Mouse (Mus musculus) large intestine, adult 2 months (tissue): ENCODE results near the gene Itga1. TPM values are rescaled to one million over a fixed set of nuclear protein-coding genes. Genes with fewer than 3 reads are reported as not detected.
A peak's percentile ranks its signal among the peaks of the same experiment; 100 is the strongest.

ENCODE experiments used
- DNase-seq: peaks from one replicate; pipeline ENCODE4 v3.0.0-alpha.2; 2012; ENCODE audit warnings: low read depth, low spot score
- WGBS: fragments of 180-500 bp; shearing (Covaris S2); methylation state at CpG from one replicate; pipeline ENCODE4 v1.1.7; 2018; 5-methylcytosine and 5-hydroxymethylcytosine counted together
- polyA plus RNA-seq: library from polyadenylated mRNA; depleted of rRNA; stranded (reverse); fragments of >200 nt; gene quantifications from 2 replicates; pipeline ENCODE4 v1.2.3, GENCODE M21; 2012

Itga1 gene
- polyA plus RNA-seq, 1 experiment = 3.6 TPM

DNA sequence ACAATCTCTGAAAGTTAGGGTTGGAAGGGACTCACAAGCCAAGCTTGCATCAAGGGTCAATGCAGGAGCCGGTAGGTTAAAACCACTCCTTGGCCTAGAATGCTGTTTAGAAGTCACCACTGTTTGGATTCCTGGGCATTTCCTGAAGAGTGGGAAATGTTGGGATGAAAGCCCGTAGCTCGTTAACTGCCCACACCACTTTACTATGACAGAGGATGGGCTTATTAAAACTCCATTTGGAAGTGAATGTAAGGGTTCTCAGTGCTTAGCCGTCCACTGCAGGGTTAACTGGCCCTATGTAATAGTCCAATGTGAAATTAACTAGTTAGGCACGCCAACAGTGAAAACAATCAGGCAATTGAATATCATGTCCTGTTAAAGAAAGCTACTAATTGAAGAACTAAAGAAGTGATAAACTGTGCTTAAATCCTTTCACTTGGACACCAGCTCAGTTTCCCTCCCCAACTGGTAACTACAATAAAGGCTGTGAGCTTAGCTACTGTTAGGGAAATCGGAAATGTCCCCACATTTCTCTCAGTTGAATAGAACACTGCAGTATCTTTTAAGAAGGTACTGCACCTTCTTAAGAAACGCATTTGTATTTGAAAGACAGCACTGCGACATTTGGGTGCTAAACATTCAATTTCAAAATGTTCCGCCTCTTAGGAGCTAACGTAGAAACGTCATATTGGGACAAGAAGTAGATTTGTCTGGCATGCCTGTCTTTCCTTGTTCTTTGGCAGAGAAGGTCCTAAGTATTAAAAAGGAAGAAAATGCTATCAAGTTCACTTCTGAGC, 1.2 kb downstream of the Itga1 start:
- DNase-seq = no peak
- WGBS = 14% methylated on average over 11 of the region's 11 CpGs

DNA sequence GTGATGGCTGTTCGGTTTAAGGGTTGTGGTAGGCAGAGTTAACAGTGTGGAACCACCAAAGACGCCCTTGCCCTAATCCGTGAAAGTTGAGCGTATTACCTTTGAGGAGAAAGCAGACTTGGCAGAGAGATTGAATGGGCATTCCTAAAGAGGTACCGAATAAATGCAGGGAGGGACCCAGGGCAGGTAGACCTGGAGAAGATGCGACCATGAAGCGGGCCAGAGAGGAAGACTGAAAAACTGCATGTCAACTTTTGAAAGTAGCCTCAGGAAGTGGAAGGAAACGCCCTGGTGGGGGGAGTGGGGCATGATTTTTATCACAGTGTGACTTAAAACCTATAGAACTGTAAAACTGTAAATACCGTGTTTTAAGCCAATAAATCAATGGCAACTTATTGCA, 2.4 kb downstream of the Itga1 start:
- WGBS = 77% methylated on average over 9 of the region's 9 CpGs
- DNase-seq = no peak

DNA sequence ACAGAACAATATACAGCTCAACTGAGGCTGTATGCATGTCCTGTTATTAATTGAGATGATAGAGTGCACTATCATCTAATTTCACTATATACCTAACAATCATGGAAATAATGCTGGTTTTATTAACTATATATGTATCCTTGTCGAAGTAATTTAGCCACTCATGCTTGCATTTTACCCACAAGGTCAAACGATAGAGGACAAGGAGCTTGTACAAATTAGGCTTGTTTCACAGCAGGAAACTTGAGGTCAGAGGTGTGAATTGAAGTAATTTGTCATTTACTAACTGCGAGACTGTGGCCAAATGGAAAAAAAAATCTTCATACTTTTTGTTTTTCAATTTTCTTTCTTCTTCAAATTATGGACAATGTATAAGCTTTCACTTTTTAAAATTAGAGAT, 3.5 kb downstream of the Itga1 start:
- 83% methylated on average over 3 of the region's 3 CpGs for WGBS
- no peak for DNase-seq

DNA sequence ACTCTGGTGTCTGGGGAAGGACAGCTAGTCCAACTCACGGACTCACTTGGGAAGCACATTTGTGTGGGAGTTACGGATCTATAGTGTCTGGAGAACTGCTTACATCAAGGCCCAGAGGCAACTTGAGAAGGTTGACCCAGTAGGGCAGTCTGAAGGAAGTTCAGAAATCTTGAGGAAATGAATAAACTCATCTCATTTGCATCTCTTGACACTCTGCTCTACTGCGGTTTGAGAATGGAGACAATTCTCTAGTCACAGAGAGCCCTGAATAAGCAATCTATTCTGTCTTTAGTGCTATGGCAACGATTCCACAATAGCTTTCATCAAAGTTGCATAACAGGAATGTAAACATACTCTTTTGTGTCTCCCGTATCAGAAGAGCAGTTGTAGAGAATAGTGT, 4.8 kb downstream of the Itga1 start:
- no peak for DNase-seq
- WGBS = 39% methylated on average over 5 of the region's 5 CpGs

DNA sequence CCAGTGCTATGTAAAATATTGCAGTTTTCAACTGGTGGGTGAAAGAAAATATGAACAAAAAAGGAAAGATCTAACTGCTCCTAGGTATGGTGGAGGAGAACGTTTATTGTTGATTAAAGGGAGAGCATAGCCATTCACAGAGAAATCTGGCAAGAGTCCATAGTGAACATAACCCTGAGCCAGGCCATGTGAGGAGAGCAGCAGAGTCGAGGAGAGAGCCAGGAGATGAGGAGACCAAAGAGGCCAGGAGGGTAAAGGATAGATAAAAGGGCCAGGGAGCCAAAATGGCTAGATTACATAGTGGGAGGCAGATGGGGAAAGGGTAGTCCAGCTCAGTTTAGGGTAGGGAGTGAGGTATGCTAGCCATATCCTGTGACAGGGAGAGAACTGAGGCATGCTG, 5.5 kb downstream of the Itga1 start:
- 7% methylated on average over 2 of the region's 2 CpGs for WGBS
- no peak for DNase-seq

DNA sequence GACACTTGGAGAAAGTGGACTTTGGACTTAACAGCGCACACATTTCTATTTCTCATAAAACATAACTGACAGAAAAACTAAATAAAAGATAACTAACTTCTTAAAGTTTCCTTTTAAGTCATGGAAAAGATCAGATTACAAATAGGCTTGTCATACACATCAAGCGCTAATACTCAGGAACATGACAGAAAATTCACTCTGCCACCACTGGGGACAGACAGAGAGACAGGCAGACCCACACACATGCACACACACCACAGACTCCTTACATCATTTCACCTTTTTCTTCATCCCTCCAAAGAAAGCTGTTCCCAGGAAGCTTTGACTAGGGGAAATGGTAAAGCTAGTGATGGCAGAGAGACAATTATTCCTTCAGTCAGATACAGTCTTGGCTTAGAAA, 6.4 kb downstream of the Itga1 start:
- DNase-seq = no peak
- WGBS = 38% methylated on average over 2 of the region's 2 CpGs

DNA sequence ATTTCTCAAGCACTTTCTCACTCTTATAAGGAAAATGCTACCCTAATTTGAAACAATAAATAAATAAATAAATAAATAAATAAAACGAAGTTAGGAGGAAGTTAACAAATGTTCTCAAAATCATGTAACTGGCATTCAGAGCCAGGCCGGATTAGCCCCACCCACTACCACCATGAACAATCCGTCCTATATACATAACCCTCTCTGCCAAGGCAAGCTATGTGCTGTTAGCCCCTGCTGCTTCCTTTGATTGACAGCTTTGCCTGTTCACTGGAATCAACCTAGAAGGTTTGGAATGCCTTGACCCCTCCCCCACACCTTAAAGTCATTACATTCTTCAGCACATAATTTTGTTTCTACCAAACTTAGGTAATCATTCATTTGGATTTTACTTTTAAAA, 10.3 kb downstream of the Itga1 start:
- 60% methylated on average over 3 of the region's 3 CpGs for WGBS
- no peak for DNase-seq

DNA sequence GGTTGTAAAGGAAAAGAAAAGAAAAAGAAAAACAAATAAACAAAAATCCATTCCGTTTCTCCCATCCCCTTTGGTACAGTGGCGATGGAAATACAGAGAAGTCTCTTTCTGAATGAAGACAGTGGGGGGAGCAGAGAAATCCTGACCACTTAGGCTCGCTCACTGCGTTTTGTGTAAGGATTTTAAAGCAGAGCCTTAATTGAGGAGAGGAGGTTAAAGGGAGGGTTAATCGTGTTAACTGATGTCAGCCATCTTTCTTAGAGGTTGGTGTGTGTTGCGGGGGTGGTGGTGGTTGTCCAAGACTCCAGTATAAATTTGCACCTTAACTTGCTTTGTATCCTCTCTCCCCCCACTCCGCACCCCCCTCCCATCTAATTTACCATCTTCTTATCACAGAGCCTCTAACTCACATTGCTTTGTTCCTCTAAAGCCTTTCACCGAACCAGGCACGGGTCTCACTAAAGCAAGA, 10.8 kb downstream of the Itga1 start:
- WGBS = 52% methylated on average over 9 of the region's 9 CpGs

DNA sequence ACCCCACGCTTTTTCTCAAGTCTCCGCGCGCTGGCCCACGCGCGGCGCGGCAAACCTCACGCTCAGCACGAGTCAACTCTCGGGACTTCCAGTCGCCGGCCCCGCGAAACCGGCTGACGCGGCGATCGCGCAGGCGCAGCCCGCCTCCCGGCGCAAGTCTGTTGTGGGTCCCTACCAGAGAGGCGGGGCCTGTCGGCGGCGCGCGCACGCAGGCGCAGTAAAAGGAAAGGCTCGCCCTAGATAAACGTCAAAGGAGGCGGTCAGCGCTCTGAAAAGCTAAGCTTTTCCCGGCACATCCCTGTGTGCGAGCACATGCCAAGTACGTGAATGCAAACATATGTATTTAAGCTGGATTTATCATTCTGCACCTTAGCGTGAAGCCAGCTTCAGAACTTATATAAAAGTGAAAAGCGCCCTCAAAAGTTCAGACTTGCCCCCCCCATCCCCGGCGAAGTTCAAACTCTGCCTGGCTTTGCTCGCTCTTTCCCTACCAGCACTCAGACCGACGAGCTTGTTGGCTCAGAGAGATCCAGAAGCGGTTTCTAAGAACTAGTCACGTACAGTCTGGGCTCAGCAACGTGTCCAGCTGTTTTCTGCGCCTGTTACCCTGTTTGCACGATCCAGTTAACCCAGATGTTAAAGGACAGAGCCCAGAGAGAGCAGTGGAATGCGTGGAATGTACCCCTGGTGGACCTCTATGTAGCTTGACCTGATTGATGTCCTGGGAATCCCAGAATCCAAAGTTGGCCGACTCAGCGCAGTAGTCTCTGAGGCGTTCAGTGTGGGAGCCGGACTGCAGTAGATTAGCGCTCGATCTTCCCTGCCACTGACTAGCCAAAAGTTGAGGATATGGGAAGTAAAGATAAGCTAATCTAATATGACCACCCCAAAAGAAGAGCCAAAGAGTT, 11.4 kb downstream of the Itga1 start, which contains the start of gene Pelo:
Gene Pelo (minus strand): TSS at position 118 of the 908 bp plus-strand sequence.
- WGBS = under 1% methylated on average over 60 of the region's 60 CpGs

More for the DNA sequence above, 10.8 kb downstream of the Itga1 start:
- DNase-seq = no peak

DNA sequence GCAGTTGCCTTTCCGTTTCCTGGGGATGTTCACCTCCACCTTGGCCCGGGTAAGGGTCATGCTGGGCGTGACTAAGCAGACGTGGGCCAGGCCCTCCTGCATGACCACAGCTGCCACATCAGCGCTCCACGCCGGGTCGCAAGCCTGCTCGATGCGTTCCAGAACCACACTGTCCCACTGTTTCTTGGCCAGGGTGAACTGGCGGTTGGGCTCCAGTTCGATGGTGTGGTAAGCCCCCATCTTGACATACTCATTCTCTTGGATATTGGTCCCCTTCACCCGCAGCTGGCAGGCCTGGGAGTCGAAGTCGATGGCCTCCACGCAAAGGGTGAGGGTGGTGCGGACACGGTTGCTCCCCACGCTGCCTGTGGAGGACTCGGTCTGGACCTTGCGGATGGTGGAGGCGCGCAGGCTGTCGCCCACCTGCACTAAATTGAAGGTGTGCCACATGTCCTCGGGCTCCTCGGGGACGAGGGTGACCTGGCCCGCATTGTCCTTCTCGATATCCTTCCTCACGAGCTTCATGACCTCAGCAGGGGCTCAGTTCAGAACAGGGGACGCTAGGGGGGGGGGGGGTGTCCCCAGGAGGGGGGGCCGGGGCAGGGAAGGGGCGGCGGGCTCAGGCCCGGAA, 12.3 kb downstream of the Itga1 start:
- 2% methylated on average over 33 of the region's 35 CpGs for WGBS
- DNase-seq = no peak

More for the DNA sequence above, 11.4 kb downstream of the Itga1 start, which contains the start of gene Pelo:
- DNase-seq = peak; percentile 68

DNA sequence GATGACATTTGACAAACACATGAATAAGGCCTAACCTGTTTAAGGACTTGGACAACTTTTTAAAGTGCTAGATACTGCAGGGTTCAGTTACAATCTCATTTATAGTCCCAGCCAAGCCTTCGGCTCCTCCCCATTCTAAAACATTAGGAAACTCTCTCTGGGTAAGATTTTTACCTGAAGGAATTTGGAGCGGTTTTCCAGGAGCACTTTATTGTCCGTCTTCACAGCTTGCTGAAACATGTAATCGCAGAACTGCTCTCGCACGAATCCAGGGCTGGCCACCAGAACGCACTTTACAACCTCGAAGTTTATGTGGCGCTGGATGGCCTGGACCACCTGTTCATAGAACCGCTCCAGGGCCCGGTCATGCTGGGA, 12.8 kb downstream of the Itga1 start:
- WGBS = 15% methylated on average over 11 of the region's 11 CpGs
- no peak for DNase-seq

DNA sequence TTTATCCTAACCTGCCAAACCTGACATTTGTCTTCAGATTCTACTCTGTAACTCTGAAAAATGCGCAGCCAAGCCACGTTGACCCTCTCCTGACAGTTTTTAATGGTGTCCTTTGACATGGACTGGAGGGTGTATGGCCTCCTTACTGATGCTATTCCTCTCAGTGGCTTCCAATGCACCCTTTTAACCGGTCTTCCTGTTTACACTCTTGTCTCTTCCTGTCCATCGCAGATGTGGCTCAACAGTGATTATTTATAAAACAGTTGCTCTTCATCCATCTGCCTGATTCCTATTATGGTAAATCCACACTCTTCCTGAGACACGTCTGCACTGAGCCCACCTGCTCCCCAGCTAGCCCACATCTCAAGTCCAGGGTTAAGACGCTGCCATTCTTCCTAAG, 15.8 kb downstream of the Itga1 start:
- no peak for DNase-seq
- WGBS = 70% methylated on average over 6 of the region's 6 CpGs

DNA sequence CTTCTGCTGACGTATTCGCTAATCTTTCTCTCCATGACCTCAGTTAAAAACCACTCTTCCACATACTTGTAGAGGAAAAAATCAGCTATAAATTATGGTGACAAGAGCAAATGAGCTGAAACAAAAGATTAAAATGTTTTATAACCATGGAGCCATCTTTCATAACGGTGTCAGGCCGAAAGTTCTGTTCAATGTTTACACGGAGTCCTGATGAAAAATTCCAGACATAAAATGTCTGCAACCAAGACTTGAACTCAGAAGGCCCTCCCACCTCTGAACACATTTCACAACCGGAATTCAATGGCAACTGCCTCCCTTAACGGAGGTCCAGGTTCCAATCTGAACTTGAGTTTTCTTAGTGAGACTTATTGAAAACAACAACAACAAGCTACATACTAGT, 19.4 kb downstream of the Itga1 start:
- WGBS = 67% methylated on average over 7 of the region's 7 CpGs
- no peak for DNase-seq

DNA sequence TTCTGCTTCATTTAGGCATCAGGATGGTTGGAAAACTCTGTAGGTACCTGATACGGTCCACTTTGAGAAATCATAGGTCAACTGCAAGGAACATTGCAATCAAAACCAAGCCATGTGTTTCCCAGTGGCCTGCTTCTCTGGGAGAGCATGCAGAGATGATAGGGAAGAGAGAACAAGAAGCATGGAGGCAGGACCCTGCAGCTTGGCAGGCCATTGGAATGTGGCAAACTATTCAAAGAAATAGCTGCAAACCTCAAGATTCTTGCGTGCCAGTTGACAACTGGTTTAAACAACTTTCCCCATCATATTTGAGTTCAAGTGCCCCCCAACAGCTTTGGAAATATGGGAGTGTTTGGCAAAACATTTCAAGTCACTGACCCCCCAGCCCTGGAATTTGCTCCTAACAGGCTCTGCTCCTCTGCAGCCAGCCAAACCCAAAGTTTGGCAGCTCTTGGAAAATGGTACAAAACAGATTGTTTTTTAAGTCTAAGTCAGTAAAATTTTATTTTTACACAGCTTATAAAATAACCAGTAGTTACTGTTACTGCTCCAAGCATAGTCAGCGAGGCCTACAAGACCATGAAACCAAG, 21.7 kb downstream of the Itga1 start:
- no peak for DNase-seq
- WGBS = 83% methylated on average over 3 of the region's 3 CpGs

DNA sequence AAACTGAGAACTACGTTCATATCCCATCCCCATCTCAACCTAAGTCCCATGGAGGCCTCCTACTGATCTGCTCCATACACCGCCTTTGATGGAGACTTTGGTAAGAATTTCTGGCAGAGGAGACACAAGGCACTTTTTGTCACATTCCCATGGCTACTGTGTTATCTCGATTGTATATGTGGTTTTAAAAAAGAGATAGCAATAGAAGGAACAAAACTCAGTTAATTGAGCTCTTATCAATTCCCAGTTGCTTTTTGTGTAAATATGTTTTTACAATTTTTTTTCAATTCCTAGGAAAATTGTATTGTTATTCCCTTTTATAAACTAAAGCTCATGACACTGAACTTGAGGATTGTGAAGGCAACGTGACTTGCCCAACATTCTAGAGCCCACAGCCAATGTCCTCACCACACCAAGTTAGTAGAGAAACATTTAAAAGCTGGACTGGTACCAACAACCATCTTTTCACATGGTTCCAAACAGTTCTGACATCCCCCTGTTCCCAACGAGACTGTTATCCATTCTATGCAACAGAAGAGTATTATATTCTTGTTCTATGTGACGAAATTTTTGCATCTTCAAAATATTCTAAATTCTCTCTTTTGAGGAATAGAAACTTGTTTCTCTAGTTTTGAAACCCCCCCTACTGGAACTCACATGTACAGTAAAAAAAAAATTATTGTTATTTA, 22.6 kb downstream of the Itga1 start:
- no peak for DNase-seq
- 68% methylated on average over 6 of the region's 6 CpGs for WGBS

DNA sequence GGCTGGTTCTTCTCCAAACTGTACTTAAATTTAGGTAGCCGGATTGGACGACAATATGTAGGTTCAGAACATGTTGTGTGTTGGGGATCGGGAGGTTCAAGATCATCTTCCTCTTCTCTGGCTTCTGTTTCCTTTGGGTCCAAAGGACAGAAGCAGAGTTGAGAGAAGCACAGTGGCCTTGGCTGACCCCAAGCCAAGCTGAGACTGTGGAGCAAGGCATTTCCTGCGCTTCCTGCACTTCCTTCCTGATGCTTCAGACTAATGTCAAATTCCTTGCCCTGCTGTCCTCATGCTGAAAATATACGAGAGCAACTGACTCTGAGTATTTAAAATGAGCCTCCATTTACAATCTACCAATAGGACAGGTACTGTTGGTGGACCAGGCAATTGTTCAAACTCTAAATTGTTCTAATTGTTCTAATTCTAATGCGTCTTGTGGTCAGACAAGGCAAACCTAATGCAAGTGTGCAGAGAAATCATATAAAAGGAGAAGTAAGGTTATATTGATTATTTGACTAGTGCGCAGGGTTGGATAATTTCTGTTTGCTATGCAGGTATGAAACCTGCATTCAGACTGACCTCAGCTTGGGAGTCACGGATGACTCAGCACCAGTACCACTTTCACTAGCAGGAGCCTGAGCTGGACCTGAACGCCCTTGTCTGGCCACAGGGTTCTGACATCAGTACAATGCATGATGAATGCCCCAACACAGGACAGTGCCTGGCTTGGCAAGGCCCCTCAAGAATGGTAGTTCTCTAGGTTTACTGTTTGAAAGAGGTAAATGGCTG, 24.2 kb downstream of the Itga1 start:
- DNase-seq = no peak
- 76% methylated on average over 9 of the region's 9 CpGs for WGBS

DNA sequence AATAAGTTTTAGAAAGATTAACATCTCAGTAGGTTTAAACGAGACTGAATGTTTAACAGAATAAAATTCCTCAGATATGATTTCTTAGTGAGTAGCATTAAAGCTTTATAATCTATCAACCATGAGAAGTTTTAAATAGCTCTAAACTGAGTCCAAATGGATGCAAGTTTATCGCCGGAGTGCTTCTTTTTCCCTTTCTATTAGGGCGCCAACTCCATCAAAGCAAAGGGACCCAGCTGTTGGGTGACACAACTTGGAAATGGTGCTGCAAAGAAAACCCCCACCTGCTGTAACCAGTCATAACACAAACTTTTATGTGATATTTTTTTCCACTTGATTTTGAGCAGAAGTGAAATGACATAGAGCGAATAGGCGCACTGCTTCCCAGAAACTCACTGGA, 29.4 kb downstream of the Itga1 start:
- no peak for DNase-seq
- 75% methylated on average over 6 of the region's 6 CpGs for WGBS

DNA sequence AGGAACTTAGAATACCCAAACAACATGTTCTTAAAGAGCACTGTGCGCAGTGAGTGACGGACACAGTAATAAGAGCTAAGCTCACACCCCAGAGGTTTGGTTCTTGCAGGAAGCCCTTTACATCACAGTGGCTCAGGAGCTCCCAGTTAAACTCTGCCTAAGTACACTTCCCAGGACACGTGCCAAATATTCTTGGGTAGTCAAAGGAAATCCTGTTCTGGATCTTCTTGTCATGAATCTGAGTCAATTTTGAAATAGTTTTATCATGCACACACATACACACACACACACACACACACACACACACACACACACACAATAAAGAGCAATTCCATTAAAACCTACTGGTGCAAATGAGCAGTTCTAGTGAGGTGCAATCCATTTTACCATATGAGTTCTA, 30.3 kb downstream of the Itga1 start:
- WGBS = 77% methylated on average over 3 of the region's 3 CpGs
- no peak for DNase-seq

DNA sequence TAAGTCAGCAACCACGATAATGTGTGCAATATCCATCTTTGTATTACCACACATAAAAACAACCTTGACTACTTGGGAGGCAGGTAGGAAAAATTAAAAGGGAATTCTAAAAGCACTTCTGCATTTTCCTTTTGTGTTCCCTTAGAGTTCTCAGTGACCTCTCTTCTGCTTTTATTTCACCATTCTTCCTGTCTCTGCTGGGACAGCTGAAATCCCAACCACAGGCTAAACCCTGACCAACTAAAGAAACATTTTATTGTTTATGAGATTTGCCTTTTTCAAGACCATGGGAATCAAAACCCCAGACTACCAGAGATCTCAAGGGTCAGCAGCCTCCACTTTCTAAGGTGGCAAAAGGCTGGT, 33.8 kb downstream of the Itga1 start:
- no peak for DNase-seq
- WGBS = 83% methylated on average over 1 of the region's 1 CpGs
